Mouse (Mus musculus) mouse embryonic stem cell (cell line): ENCODE results near the gene Khdrbs2.
"Not testable (repeated sequence)": the region's sequence is repeated elsewhere in the genome, so short reads cannot be mapped to it uniquely, and the experiment has no call there.

Experiments
- in situ Hi-C, 2 experiments: fragments of 300-500 bp; cut with MboI; formaldehyde crosslinking; loops; 1 replicate in 1 of 2; 3 replicates in 1 of 2; pipeline ENCODE4 v1.14.3; 2019 to 2020; ENCODE audit warnings: low sequenced_read_pairs in 2 of 2, low pct_unique_long_range_greater_than_20kb in 1 of 2, mixed read lengths in 1 of 2; ENCODE audit not compliant: unreplicated experiment in 1 of 2

Khdrbs2 gene

GRCm38 (mm10) chr1:32430516-32430915, 258.0 kb downstream of the Khdrbs2 start:
- in situ Hi-C loops, result no loop called here

- in situ Hi-C loops, result no loop called here
These were observed 260.6 kb downstream of the Khdrbs2 start for GRCm38 (mm10) chr1:32433118-32433517.

GRCm38 (mm10) chr1:32443927-32444326, 271.4 kb downstream of the Khdrbs2 start:
- in situ Hi-C loops, result no loop called here

DNA sequence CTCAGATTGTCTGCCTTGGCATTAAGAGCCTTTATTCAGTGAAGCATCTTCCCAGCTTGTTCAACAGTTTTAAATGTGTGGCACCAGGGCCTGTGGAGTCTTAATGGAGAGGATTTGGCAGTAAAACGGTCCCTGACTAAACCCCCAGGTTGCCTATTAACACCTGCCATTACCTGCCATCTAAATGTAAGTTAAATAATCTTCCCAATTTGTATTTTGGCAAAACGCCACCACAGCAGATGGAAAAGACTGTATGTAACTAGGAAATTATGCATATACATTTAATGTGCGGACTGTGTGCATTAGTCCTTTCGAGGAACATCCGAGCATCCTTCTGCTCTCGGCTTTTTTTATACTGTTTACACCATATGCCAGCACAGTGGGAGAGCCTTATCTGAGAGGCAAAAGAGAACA, 290.6 kb downstream of the Khdrbs2 start:
- in situ Hi-C loops, result no loop called here

DNA sequence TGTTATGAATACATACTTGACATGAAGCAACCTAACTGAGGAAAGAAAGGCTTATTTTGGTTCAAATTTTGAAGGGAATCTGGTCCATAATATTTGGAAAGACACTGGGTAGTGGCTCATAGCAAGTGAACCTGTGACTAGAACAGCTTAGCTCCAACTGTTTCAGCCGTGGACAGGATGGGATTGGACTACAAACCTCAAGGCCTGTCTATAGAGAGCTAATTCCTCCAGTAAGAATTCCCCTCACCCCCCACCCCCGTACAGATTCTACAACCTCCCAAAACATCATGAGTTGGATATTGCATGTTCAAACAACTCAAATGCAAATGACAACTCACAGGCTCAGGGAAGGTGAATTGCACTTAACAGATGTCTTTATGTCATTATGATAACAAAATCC, 298.5 kb downstream of the Khdrbs2 start:
- in situ Hi-C loops, result no loop called here

- in situ Hi-C loops, result no loop called here
These were observed 299.1 kb downstream of the Khdrbs2 start for GRCm38 (mm10) chr1:32471502-32472214.

- in situ Hi-C loops, result no loop called here
These were observed 315.4 kb downstream of the Khdrbs2 start for GRCm38 (mm10) chr1:32487944-32488343.

DNA sequence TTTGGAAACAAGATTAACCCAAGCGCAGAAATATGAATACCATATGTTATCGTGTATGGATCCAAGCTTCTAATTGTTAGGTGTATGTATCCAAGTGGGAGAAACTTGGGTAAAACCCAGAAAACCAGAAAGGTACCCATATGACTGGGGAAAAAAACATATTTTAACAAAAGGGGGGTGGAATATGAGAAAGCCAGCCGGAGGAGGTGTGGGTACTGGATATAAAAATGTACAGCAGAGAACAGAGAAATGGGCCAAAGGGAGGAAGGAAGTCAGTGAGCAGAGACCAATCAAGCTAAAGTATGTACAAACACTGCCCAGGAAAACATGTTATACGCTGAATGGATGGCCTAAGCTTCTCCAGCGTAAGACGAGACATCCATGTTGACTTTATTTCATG, 330.9 kb downstream of the Khdrbs2 start:
- in situ Hi-C loops, result no loop called here

GRCm38 (mm10) chr1:32547194-32547593, 374.7 kb downstream of the Khdrbs2 start, which contains the start of gene Gm5415:
Gm5415 (minus strand) TSS chr1:32547294.
- in situ Hi-C loops, result not testable (repeated sequence)

DNA sequence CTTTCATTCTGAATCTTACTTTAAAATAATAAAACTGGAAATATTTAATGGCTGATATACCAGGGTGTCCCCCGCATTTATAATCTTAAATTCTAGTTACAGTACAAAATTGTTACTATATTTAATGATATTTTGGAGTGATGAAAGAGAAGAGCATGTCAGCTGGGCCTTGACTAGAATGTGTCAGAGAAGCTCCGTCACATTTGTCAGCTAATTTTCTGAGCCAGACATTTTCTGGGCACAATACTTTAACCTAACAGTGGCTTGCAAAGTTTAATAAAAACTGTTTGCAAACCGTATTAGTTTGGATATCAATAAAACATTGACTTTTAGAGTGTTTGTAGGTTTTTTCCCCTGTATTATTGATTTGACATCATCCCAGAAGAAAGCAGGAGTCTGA, 380.9 kb downstream of the Khdrbs2 start:
- in situ Hi-C loops, result no loop called here

DNA sequence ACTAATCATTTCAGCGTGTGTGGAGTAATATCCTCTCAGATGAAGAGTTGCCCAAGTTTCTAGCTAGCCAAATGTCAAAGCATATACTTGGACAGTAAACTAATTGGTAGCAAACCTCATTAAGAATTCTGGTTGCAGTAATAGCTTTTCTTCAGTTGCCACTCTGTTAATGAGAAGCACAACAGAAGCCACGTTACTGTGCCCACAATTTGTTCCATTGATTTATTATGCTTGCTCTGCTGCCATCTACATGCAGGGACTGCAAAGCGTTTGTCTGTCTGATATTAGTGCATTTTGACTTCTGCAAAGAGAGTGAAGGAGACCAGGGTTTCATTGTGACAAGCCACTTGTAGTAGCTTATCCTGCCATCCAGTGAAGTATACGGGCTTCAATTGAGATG, 381.4 kb downstream of the Khdrbs2 start:
- in situ Hi-C loops, result no loop called here

DNA sequence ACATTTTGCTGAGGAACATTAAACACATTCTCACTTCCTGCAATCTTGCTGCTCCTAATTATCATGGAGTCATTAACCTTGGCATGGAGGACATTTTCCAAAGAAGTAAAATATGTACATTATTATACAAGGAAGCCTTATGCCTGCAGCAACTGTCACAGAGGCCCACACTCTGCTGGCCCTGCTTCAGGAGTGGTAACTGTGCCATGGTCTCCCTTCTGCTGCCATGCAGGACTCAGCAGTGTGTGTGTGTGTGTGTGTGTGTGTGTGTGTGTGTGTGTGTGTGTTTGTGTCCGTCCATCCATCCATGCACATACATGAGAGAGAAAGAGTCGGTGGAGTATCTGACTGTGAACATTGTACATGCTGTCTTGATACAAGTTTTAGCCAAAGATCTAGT, 396.4 kb downstream of the Khdrbs2 start:
- in situ Hi-C loops, result no loop called here

DNA sequence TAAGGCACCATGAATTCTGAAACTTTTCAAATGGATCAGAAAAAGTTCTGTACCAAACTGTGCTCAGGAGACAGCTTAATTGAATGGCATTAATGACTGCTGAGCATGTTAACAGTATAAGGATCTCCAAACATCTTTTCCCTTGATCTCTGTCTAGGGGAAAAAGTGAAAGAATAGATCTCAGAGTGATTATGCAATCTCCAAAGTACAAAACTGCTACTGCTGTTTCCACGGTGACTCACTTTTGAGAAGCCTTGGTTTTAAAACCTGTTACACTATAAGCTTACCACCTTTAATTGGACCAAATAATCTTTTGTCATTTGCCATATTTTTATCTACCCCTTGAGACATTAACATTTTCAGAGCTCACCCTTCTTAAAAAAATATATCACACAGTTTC, 453.5 kb downstream of the Khdrbs2 start:
- in situ Hi-C loops, result no loop called here

DNA sequence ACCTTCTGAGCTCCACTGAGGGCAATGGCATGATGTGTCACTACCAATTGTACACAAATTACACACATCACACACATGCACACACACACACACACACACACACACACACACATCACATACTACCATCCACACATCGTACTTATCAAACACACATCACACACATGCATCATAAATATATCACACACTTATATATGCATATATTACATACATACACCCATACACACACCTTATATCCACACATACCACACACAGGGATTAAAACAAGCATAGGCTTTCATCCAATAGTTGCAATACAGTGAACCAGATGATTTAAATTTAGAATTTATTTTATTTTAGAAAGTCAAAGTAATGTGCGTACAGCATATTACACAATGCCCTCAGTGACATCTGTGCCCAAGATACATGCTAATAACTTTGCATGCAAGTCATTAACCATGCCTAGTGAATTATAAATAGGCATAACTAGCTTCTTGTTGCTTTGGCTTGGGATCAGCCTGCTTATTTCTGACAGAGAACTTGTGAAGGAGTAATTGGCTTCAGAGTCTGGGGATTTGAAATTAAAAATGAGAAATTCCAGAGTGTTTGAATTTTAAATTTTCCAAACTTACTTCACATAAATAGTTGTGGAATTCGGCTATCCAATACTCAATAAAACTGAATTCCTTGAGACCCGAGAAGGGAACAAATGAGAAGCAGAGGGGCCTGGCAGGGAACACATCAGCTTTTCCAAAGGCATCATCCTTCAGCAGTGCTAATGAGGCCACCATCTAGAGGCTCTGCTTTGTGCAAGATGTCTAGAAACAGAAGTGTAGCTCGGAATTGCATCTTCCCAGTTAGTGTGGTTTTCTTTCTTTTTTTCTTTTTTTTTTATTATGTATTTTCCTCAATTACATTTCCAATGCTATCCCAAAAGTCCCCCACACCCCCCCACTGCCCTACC, 460.2 kb downstream of the Khdrbs2 start:
- in situ Hi-C loops, result no loop called here

DNA sequence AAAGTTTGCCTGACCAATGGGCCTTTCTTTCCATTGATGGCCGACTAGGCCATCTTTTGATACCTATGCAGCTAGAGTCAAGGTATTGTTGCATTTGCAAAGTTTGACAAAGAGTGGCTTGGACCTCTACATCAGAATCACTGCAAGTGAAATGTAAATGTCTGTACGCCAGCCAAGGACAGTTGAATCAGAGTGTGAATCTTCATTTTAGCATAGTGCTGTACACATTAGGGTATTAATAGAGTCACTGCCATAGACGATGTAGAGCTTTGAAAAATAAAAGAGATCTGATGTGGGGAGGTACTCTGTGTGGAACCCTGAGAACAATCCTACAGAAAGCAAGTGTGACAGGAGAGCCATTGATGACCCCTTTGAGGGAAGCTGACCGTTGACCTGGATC, 460.9 kb downstream of the Khdrbs2 start:
- in situ Hi-C loops, result no loop called here

GRCm38 (mm10) chr1:32639118-32639517, 466.6 kb downstream of the Khdrbs2 start:
- in situ Hi-C loops, result no loop called here

- in situ Hi-C loops, result no loop called here
These were observed 477.2 kb downstream of the Khdrbs2 start for GRCm38 (mm10) chr1:32649647-32650209.

- in situ Hi-C loops, result no loop called here
These were observed 521.3 kb downstream of the Khdrbs2 start for GRCm38 (mm10) chr1:32693806-32694205.

GRCm38 (mm10) chr1:32700132-32700531, 527.6 kb downstream of the Khdrbs2 start:
- in situ Hi-C loops, result no loop called here
